Comparison of ENCODE assay signal across 8 mouse cellular contexts in genomic region chr2:72980337-72981074, GRCm38 (mm10). TPM values are rescaled to one million over a fixed set of nuclear protein-coding genes. Genes with fewer than 3 reads are reported as not detected.
DNase-seq lines count a peak whose midpoint lies in the region; ATAC-seq lines count a peak whose summit lies in the region.

Sp3 (minus strand) TSS chr2:72980446.

- WGBS in hindbrain, embryonic 16.5 days, result under 1% methylated on average over 46 of the region's 64 CpGs
- under 1% methylated on average over 58 of the region's 64 CpGs for WGBS in macrophage (ENCODE audit: missing documents)

- H3K4me3 ChIP-seq in hindbrain, embryonic 16.5 days (ENCODE audit: low read length), result peak within 1 kb of the TSS; percentile 98
- H3K4me3 ChIP-seq in macrophage (ENCODE audit: inconsistent target), result peak within 1 kb of the TSS; percentile 37

- H3K9me3 ChIP-seq in hindbrain, embryonic 16.5 days (ENCODE audit: control insufficient read depth, low read length), result no peaks in the 10 kb centered on the region

- peak within 1 kb of the TSS; percentile 100 for H3K27ac ChIP-seq in hindbrain, embryonic 16.5 days (ENCODE audit: low read depth, low read length)
- H3K27ac ChIP-seq in macrophage, result peak within 1 kb of the TSS; percentile 88

- peaks cover 18% of the 10 kb centered on the region for H3K4me1 ChIP-seq in hindbrain, embryonic 16.5 days (ENCODE audit: control insufficient read depth, insufficient read depth, low read depth, low read length)

- peak within 1 kb of the TSS; percentile 100 for H3K9ac ChIP-seq in hindbrain, embryonic 16.5 days (ENCODE audit: low read depth, low read length)

- DNase-seq in WW6 (ENCODE audit: low read depth, low spot score), result peak; percentile 93
- DNase-seq in cerebellum, postnatal 4 days (ENCODE audit: low spot score in 2 of 2), result peak; percentile 93 to 97
- peak; percentile 97 for DNase-seq in gastrocnemius, adult 18-20 months (ENCODE audit: low spot score)
- DNase-seq in left cerebral cortex, adult 18-20 months (ENCODE audit: low spot score in 2 of 2), result peak; percentile 96 to 97
- DNase-seq in right cerebral cortex, adult 18-20 months, result peak; percentile 98
- DNase-seq in urinary bladder, postnatal 10 days (ENCODE audit: low spot score), result peak; percentile 95

- peaks cover 51% of the 10 kb centered on the region for H3K79me2 ChIP-seq in macrophage (ENCODE audit: inconsistent target)

- peak within 1 kb of the TSS; percentile 51 for H3K4me2 ChIP-seq in hindbrain, embryonic 16.5 days (ENCODE audit: low read length)

- no peaks in the 10 kb centered on the region for H3K36me3 ChIP-seq in hindbrain, embryonic 16.5 days (ENCODE audit: control insufficient read depth, insufficient read depth, low read length)
- H3K36me3 ChIP-seq in macrophage (ENCODE audit: inconsistent target), result no peaks in the 10 kb centered on the region

- no peaks in the 10 kb centered on the region for H3K27me3 ChIP-seq in hindbrain, embryonic 16.5 days (replicated peaks; ENCODE audit: control insufficient read depth, insufficient read depth, low read length)

- peak; percentile 94 for ATAC-seq in hindbrain, embryonic 16.5 days

RNA-seq across cellular contexts. Expression of gene Sp3, which starts in this region (rescaled TPM):
- total RNA-seq in gastrocnemius, adult 18-20 months (2021), result 10 to 100 TPM; 17.2 to 20.5 TPM
- 30.0 and 31.2 TPM in 2 replicates for polyA plus RNA-seq in hindbrain, embryonic 16.5 days (2015; fragmentation: Nextera tagmentation; extraction: Ambion mirVana)
- 10 to 100 TPM; 50.6 to 56.8 TPM for total RNA-seq in left cerebral cortex, adult 18-20 months (2021)
- 100 to 1,000 TPM in 15 of 26 experiments, 10 to 100 TPM in 11; 30.7 to 237 (median 121) TPM for total RNA-seq in macrophage (2018; cell fraction: chromatin; rRNA removed)
- total RNA-seq in macrophage (2018; cell fraction: cytosol; rRNA removed), result 10 to 100 TPM; 21.0 to 83.6 (median 68.2) TPM
- 100 to 1,000 TPM in 11 of 26 experiments, 10 to 100 TPM in 15; 32.4 to 243 (median 74.9) TPM for total RNA-seq in macrophage (2018; cell fraction: nucleus; rRNA removed)
- 49.5 to 59.1 TPM (median 51.3 TPM) in 3 replicates for polyA plus RNA-seq in macrophage (2018)

Comparison
In these comparisons a context has a peak if more than half of its experiments do, and no peak if none do; other contexts are left out.
1. Peak in every context shown above with its lines: DNase-seq, ATAC-seq, H3K4me3 ChIP-seq and H3K27ac ChIP-seq.